Mouse (Mus musculus): ENCODE measurements around the gene Dicer1. TPM values are rescaled to one million over a fixed set of nuclear protein-coding genes. Genes with fewer than 3 reads are reported as not detected.

Dicer1 gene
- total and polyA plus RNA-seq, 3 experiments: 14.6 to 25.9 TPM; not detected in 1

DNA sequence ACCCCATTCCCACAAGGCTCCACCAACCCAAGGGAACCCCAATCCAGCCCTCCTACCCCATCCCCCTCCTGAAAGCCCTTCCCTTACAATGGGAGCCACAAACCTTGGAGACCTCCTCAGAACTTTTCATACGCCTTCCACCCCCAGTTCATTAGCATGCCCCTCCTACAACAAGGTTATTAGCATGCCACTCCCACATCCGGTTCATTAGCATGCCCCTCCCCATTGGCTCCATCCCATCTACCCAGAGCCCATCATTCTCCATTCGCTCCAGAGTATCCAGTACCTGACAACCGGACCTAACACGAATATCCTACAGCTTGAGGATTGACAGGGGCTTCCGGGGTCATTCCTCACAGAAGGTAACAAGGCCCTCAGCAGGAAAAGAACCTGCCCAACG lies 83.9 kb downstream of the Dicer1 start:
- Histone ChIP-seq H3K9me3 (replicated peaks; ENCODE audit: insufficient read depth, low read length) (no peaks in the 10 kb centered on the region), H3K4me3 (ENCODE audit: control insufficient read depth in 1 of 2, insufficient read depth in 1 of 2, low read depth in 2 of 2, low read length in 2 of 2) (no peak overlapping the region), H3K79me2 (ENCODE audit: control insufficient read depth, insufficient read depth, low read length, poor library complexity) (no peaks in the 10 kb centered on the region), H3K36me3 (ENCODE audit: control insufficient read depth in 1 of 2, insufficient read depth in 2 of 2, low read length in 2 of 2) (no peaks in the 10 kb centered on the region), H3K27ac (ENCODE audit: control insufficient read depth, low read depth, low read length) (no peak overlapping the region), H3K4me1 (ENCODE audit: control insufficient read depth in 1 of 2, insufficient read depth in 2 of 2, low read length in 2 of 2) (no peaks in the 10 kb centered on the region), H3K27me3 (ENCODE audit: control insufficient read depth in 1 of 2, insufficient read depth in 2 of 2, low read length in 2 of 2) (no peaks in the 10 kb centered on the region), H3K9ac (ENCODE audit: control insufficient read depth, low read depth, low read length, poor library complexity, severe bottlenecking) (no peak overlapping the region)
- TF ChIP-seq CHD1 (IDR thresholded peaks at IDR 0.05; ENCODE audit: low read depth, low read length) (no peak), CTCF (IDR thresholded peaks at IDR 0.05 in 2 of 3, conservative IDR thresholded peaks at IDR 0.05 in 1 of 3; ENCODE audit: control insufficient read depth in 1 of 3, insufficient read depth in 1 of 3, low read depth in 2 of 3, low read length in 3 of 3, poor library complexity in 1 of 3, severe bottlenecking in 1 of 3) (no peak), EP300 (IDR thresholded peaks at IDR 0.05; ENCODE audit: low read depth in 1 of 2, low read length in 2 of 2) (no peak)
- DNase-seq (ENCODE audit: low read depth, low spot score): no peak

- Histone ChIP-seq H3K4me3 (ENCODE audit: control insufficient read depth in 1 of 2, insufficient read depth in 1 of 2, low read depth in 2 of 2, low read length in 2 of 2) (no peak overlapping the region), H3K9me3 (replicated peaks; ENCODE audit: insufficient read depth, low read length) (no peaks in the 10 kb centered on the region), H3K27me3 (ENCODE audit: control insufficient read depth in 1 of 2, insufficient read depth in 2 of 2, low read length in 2 of 2) (no peaks in the 10 kb centered on the region), H3K36me3 (ENCODE audit: control insufficient read depth in 1 of 2, insufficient read depth in 2 of 2, low read length in 2 of 2) (no peaks in the 10 kb centered on the region), H3K9ac (ENCODE audit: control insufficient read depth, low read depth, low read length, poor library complexity, severe bottlenecking) (no peak overlapping the region), H3K4me1 (ENCODE audit: control insufficient read depth in 1 of 2, insufficient read depth in 2 of 2, low read length in 2 of 2) (no peaks in the 10 kb centered on the region), H3K79me2 (ENCODE audit: control insufficient read depth, insufficient read depth, low read length, poor library complexity) (no peaks in the 10 kb centered on the region), H3K27ac (ENCODE audit: control insufficient read depth, low read depth, low read length) (no peak overlapping the region)
- TF ChIP-seq ELF1 (IDR thresholded peaks at IDR 0.05; ENCODE audit: low read depth, low read length): no peak
- TF ChIP-seq MAX (IDR thresholded peaks at IDR 0.05; ENCODE audit: low read length): no peak
- TF ChIP-seq MEF2A (IDR thresholded peaks at IDR 0.05; ENCODE audit: extremely low read depth, insufficient replicate concordance, low read depth, low read length, poor library complexity, severe bottlenecking): no peak
- TF ChIP-seq ZC3H11A (IDR thresholded peaks at IDR 0.05; ENCODE audit: low read depth, low read length): no peak
- no peak for TF ChIP-seq POLR2AphosphoS2 (IDR thresholded peaks at IDR 0.05; ENCODE audit: low read length)
- TF ChIP-seq NELFE (IDR thresholded peaks at IDR 0.05; ENCODE audit: low read depth, low read length): no peak
- TF ChIP-seq ZNF384 (IDR thresholded peaks at IDR 0.05; ENCODE audit: low read depth, low read length): no peak
- no peak for TF ChIP-seq TBP (IDR thresholded peaks at IDR 0.05; ENCODE audit: low read depth, low read length)
- TF ChIP-seq USF2 (IDR thresholded peaks at IDR 0.05; ENCODE audit: borderline replicate concordance in 1 of 2, insufficient read depth in 1 of 2, low read depth in 1 of 2, low read length in 2 of 2): no peak
- TF ChIP-seq RAD21 (IDR thresholded peaks at IDR 0.05; ENCODE audit: low read depth, low read length): no peak
- TF ChIP-seq CHD2 (IDR thresholded peaks at IDR 0.05; ENCODE audit: low read length): no peak
- no peak for TF ChIP-seq JUND (IDR thresholded peaks at IDR 0.05; ENCODE audit: low read depth, low read length)
- TF ChIP-seq POLR2A (IDR thresholded peaks at IDR 0.05; ENCODE audit: control insufficient read depth in 1 of 2, insufficient read depth in 1 of 2, low read depth in 1 of 2, low read length in 2 of 2, poor library complexity in 1 of 2): no peak
- TF ChIP-seq POLR2AphosphoS5 (IDR thresholded peaks at IDR 0.05; ENCODE audit: borderline replicate concordance, low read depth, low read length): no peak
- TF ChIP-seq ZKSCAN1 (IDR thresholded peaks at IDR 0.05; ENCODE audit: low read depth, low read length): no peak
- TF ChIP-seq USF1 (IDR thresholded peaks at IDR 0.05; ENCODE audit: low read depth, low read length): no peak
- no peak for TF ChIP-seq CHD1 (IDR thresholded peaks at IDR 0.05; ENCODE audit: low read depth, low read length)
- no peak for DNase-seq (ENCODE audit: low read depth, low spot score)
These were observed 85.8 kb downstream of the Dicer1 start for GRCm38 (mm10) chr12:104665951-104666350.

Data from MEL (cell line).